Mouse (Mus musculus) thymus, adult 2 months (tissue): ENCODE data around the gene Kcnk3.

ENCODE experiments used
- CTCF ChIP-seq: fragments of 200-500 bp; IDR thresholded peaks from 2 replicates; pipeline ENCODE4 v1.5.1; 2012; ENCODE audit warnings: mild to moderate bottlenecking, control low read depth, low read length, moderate library complexity, borderline replicate concordance; ENCODE audit not compliant: control insufficient read depth, poor library complexity, insufficient read depth; ENCODE audit errors: extremely low read depth
- POLR2A ChIP-seq: fragments of 200-500 bp; IDR thresholded peaks from 2 replicates; pipeline ENCODE4 v1.6.1; 2012; ENCODE audit warnings: mild to moderate bottlenecking, low read length, control low read depth, moderate library complexity; ENCODE audit not compliant: control insufficient read depth, poor library complexity, insufficient read depth; ENCODE audit errors: extremely low read depth

DNA sequence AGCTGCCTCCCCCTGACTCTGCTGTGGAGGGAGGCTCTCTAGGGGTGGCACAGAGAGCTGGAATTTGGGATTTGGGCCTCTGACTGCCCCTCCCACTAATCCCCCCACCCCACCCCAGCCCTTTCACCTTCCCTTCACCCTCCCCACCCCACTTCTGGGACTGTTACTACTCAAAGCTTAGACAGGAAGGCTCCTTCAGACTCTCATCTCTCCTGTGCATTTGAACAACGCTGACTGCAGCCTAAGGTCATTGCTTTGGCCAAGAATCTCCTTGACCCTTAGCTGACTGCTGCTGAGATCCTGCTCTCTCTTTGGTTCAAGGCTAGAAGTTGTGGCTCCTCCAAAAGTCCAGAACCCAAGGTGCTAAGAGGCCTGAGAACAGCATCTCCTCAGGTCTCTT lies 23.1 kb downstream of the Kcnk3 start:
- TF ChIP-seq CTCF: no peak
- no peak for TF ChIP-seq POLR2A
